9 mouse cellular contexts compared by ENCODE assay signal in genomic region chr7:5057804-5058203, GRCm38 (mm10). TPM values are rescaled to one million over a fixed set of nuclear protein-coding genes. Genes with fewer than 3 reads are reported as not detected.
DNase-seq lines count a peak whose midpoint lies in the region; ATAC-seq and TF ChIP-seq lines count a peak whose summit lies in the region.
"Had no signal": no experiment of that assay in that cellular context is flagged by ENCODE, and none has a peak within 500 bp of the region (broad histone marks: within the 10 kb centered on the region; RNA-seq: fewer than 3 reads in every experiment).

No protein-coding gene starts in this region.

- peaks cover 52% of the 10 kb centered on the region for H3K4me1 ChIP-seq in forebrain, embryonic 13.5 days
- peaks cover 0 to 2% of the 10 kb centered on the region in 2 experiments; a peak in 2 of 4 replicates for H3K4me1 ChIP-seq in liver, embryonic 14.5 days (replicated peaks; ENCODE audit: control insufficient read depth in 2 of 2, insufficient read depth in 2 of 2, low read length in 1 of 2)

- peak; percentile 66 for TF ChIP-seq CTCF in liver, embryonic 14.5 days (IDR thresholded peaks at IDR 0.05; ENCODE audit: low read depth)

- ATAC-seq in forebrain, embryonic 13.5 days = no peak
- no peak for ATAC-seq in liver, embryonic 14.5 days (ENCODE audit: insufficient read depth)
- no peak for ATAC-seq in megakaryocyte-erythroid progenitor cell, adult 5-6 weeks (replicated peaks; ENCODE audit: low FRiP score, low TSS enrichment, poor library complexity, severe bottlenecking)

- no peak overlapping the region for H3K9ac ChIP-seq in forebrain, embryonic 13.5 days
- H3K9ac ChIP-seq in liver, embryonic 14.5 days (replicated peaks) = no peak overlapping the region

- 29% methylated on average over 11 of the region's 11 CpGs for WGBS in forebrain, embryonic 13.5 days
- 19% methylated on average over 11 of the region's 11 CpGs for WGBS in liver, embryonic 14.5 days (ENCODE audit: insufficient replicate concordance)

- peaks cover 63% of the 10 kb centered on the region for H3K27me3 ChIP-seq in forebrain, embryonic 13.5 days
- H3K27me3 ChIP-seq in liver, embryonic 14.5 days (ENCODE audit: control insufficient read depth, insufficient read depth, low read length) = peaks cover 60% of the 10 kb centered on the region

- DNase-seq in heart, adult 11 months = peak; percentile 94
- DNase-seq in heart, postnatal 4 days = no peak
- DNase-seq in B cell, adult 2 months = peak; percentile 56 to 57
- no peak for DNase-seq in liver, embryonic 14.5 days (ENCODE audit: low read depth in 3 of 3, low spot score in 3 of 3)
- DNase-seq in frontal cortex, postnatal 25 days (ENCODE audit: low spot score in 2 of 2) = no peak
- no peak for DNase-seq in layer of hippocampus, adult 8-10 months (ENCODE audit: low spot score in 2 of 2)

- no peak overlapping the region for H3K27ac ChIP-seq in forebrain, embryonic 13.5 days
- H3K27ac ChIP-seq in liver, embryonic 14.5 days = no peak overlapping the region

- TF ChIP-seq EP300 in liver, embryonic 14.5 days (IDR thresholded peaks at IDR 0.05; ENCODE audit: low read depth) = no peak

- H3K4me2 ChIP-seq in forebrain, embryonic 13.5 days = peak overlapping the region; percentile 71
- no peak overlapping the region for H3K4me2 ChIP-seq in liver, embryonic 14.5 days (ENCODE audit: low read depth)

- H3K4me3 ChIP-seq in forebrain, embryonic 13.5 days = peak overlapping the region; percentile 51
- no peak overlapping the region for H3K4me3 ChIP-seq in liver, embryonic 14.5 days (ENCODE audit: insufficient read depth in 1 of 2, low read depth in 2 of 2, low read length in 2 of 2)

- no peaks in the 10 kb centered on the region for H3K36me3 ChIP-seq in forebrain, embryonic 13.5 days (ENCODE audit: poor library complexity, severe bottlenecking)
- H3K36me3 ChIP-seq in liver, embryonic 14.5 days (replicated peaks; ENCODE audit: control insufficient read depth, insufficient read depth, low read depth) = no peaks in the 10 kb centered on the region

- H3K9me3 ChIP-seq in forebrain, embryonic 13.5 days (replicated peaks) = no peaks in the 10 kb centered on the region
- H3K9me3 ChIP-seq in liver, embryonic 14.5 days (ENCODE audit: control insufficient read depth, low read length) = no peaks in the 10 kb centered on the region

RNA-seq across cellular contexts. Expression of gene U2af2, which starts 4.1 kb away (rescaled TPM):
- 100 to 1,000 TPM; 136 to 145 TPM for total RNA-seq in heart, postnatal 4 days (2021)
- polyA plus RNA-seq in forebrain, embryonic 13.5 days (2015; fragmentation: Nextera tagmentation; extraction: Ambion mirVana) = 149 and 152 TPM in 2 replicates
- 110 and 132 TPM in 2 replicates for polyA plus RNA-seq in liver, embryonic 14.5 days (2012; rRNA removed)
- polyA plus RNA-seq in liver, embryonic 14.5 days (2014; fragmentation: Nextera tagmentation; extraction: Ambion mirVana) = 52.2 and 60.2 TPM in 2 replicates
- 100 to 1,000 TPM; 175 to 196 (median 179) TPM for total RNA-seq in layer of hippocampus, adult 8-10 months (2022)
- 259 and 276 TPM in 2 replicates for total RNA-seq in megakaryocyte-erythroid progenitor cell, adult 5-6 weeks (2014; fragmentation: Nextera tagmentation)
- 284 and 302 TPM in 2 replicates for total RNA-seq in megakaryocyte-erythroid progenitor cell, adult 5-6 weeks (2017)

RNA-seq across cellular contexts. Expression of gene Zfp580, which starts 6.5 kb away (rescaled TPM):
- total RNA-seq in heart, postnatal 4 days (2021) = 10 to 100 TPM; 12.2 to 13.2 TPM
- polyA plus RNA-seq in forebrain, embryonic 13.5 days (2015; fragmentation: Nextera tagmentation; extraction: Ambion mirVana) = 45.3 and 45.6 TPM in 2 replicates
- polyA plus RNA-seq in liver, embryonic 14.5 days (2012; rRNA removed) = 1.4 and 1.7 TPM in 2 replicates
- 1.6 and 1.8 TPM in 2 replicates for polyA plus RNA-seq in liver, embryonic 14.5 days (2014; fragmentation: Nextera tagmentation; extraction: Ambion mirVana)
- total RNA-seq in layer of hippocampus, adult 8-10 months (2022) = 10 to 100 TPM; 22.8 to 28.6 (median 27.8) TPM
- 1.3 and 2.1 TPM in 2 replicates for total RNA-seq in megakaryocyte-erythroid progenitor cell, adult 5-6 weeks (2014; fragmentation: Nextera tagmentation)
- not detected in 2 replicates for total RNA-seq in megakaryocyte-erythroid progenitor cell, adult 5-6 weeks (2017)

RNA-seq across cellular contexts. Expression of gene Zfp784, which starts 19.6 kb away (rescaled TPM):
- total RNA-seq in heart, postnatal 4 days (2021) = 1 to 10 TPM; 5.4 to 6.0 TPM
- polyA plus RNA-seq in forebrain, embryonic 13.5 days (2015; fragmentation: Nextera tagmentation; extraction: Ambion mirVana) = 5.6 and 8.4 TPM in 2 replicates
- 0.90 and 0.96 TPM in 2 replicates for polyA plus RNA-seq in liver, embryonic 14.5 days (2012; rRNA removed)
- polyA plus RNA-seq in liver, embryonic 14.5 days (2014; fragmentation: Nextera tagmentation; extraction: Ambion mirVana) = 0.86 and 1.0 TPM in 2 replicates
- total RNA-seq in layer of hippocampus, adult 8-10 months (2022) = 1 to 10 TPM; 5.6 to 6.4 (median 6.3) TPM
- 1.0 and 1.9 TPM in 2 replicates for total RNA-seq in megakaryocyte-erythroid progenitor cell, adult 5-6 weeks (2014; fragmentation: Nextera tagmentation)
- total RNA-seq in megakaryocyte-erythroid progenitor cell, adult 5-6 weeks (2017) = 0.09 and 2.9 TPM in 2 replicates

RNA-seq across cellular contexts. Expression of gene Epn1, which starts 22.2 kb away (rescaled TPM):
- total RNA-seq in heart, postnatal 4 days (2021) = 100 to 1,000 TPM; 171 to 183 TPM
- polyA plus RNA-seq in forebrain, embryonic 13.5 days (2015; fragmentation: Nextera tagmentation; extraction: Ambion mirVana) = 60.5 and 68.9 TPM in 2 replicates
- 54.4 and 57.5 TPM in 2 replicates for polyA plus RNA-seq in liver, embryonic 14.5 days (2012; rRNA removed)
- polyA plus RNA-seq in liver, embryonic 14.5 days (2014; fragmentation: Nextera tagmentation; extraction: Ambion mirVana) = 45.4 and 56.7 TPM in 2 replicates
- total RNA-seq in layer of hippocampus, adult 8-10 months (2022) = 100 to 1,000 TPM; 411 to 477 (median 457) TPM
- 134 and 193 TPM in 2 replicates for total RNA-seq in megakaryocyte-erythroid progenitor cell, adult 5-6 weeks (2014; fragmentation: Nextera tagmentation)
- 51.1 and 62.6 TPM in 2 replicates for total RNA-seq in megakaryocyte-erythroid progenitor cell, adult 5-6 weeks (2017)

RNA-seq across cellular contexts. Expression of gene 4632433K11Rik, which starts 23.9 kb away (rescaled TPM):
- under 1 TPM in 1 of 2 experiments, not detected in 1; 0.57 TPM for total RNA-seq in heart, postnatal 4 days (2021)
- not detected in 2 replicates for polyA plus RNA-seq in forebrain, embryonic 13.5 days (2015; fragmentation: Nextera tagmentation; extraction: Ambion mirVana)
- not detected in 2 replicates for polyA plus RNA-seq in liver, embryonic 14.5 days (2012; rRNA removed)
- not detected in 2 replicates for polyA plus RNA-seq in liver, embryonic 14.5 days (2014; fragmentation: Nextera tagmentation; extraction: Ambion mirVana)
- under 1 TPM in 1 of 4 experiments, not detected in 3; 0.55 TPM for total RNA-seq in layer of hippocampus, adult 8-10 months (2022)
- 1.3 and 2.0 TPM in 2 replicates for total RNA-seq in megakaryocyte-erythroid progenitor cell, adult 5-6 weeks (2014; fragmentation: Nextera tagmentation)
- total RNA-seq in megakaryocyte-erythroid progenitor cell, adult 5-6 weeks (2017) = 0.23 TPM in 1 of 2 replicates, not detected in the other
- polyA plus RNA-seq: large intestine, adult 2 months had no signal

Comparison
In these comparisons a context has a peak if more than half of its experiments do, and no peak if none do; other contexts are left out.
1. DNase-seq: peak in heart, adult 11 months (single experiment) and B cell, adult 2 months (2 of 2); none in heart, postnatal 4 days (single experiment), liver, embryonic 14.5 days (0 of 3), frontal cortex, postnatal 25 days (0 of 2) and layer of hippocampus, adult 8-10 months (0 of 2).
2. RNA of gene Zfp580, which starts 6.5 kb away (total RNA-seq): 22.8 to 28.6 TPM in layer of hippocampus, adult 8-10 months and 12.2 to 13.2 TPM in heart, postnatal 4 days; 1.3 to 2.1 TPM in megakaryocyte-erythroid progenitor cell, adult 5-6 weeks; every median in the first group is over 4 times any median in the second.